Mouse (Mus musculus) cerebellum, adult 2 months (tissue): Measurements from ENCODE around the gene Itgax.

ENCODE experiments used
- CTCF ChIP-seq: fragments of 200-500 bp; IDR thresholded peaks from 2 replicates; pipeline ENCODE4 v1.5.1; 2011; ENCODE audit warnings: low read depth, mild to moderate bottlenecking, control low read depth, low read length, moderate library complexity, borderline replicate concordance; ENCODE audit not compliant: insufficient read depth
- POLR2A ChIP-seq: fragments of 200-500 bp; IDR thresholded peaks from 2 replicates; pipeline ENCODE4 v1.6.1; 2011; ENCODE audit warnings: low read length, control low read depth, borderline replicate concordance; ENCODE audit not compliant: insufficient read depth

DNA sequence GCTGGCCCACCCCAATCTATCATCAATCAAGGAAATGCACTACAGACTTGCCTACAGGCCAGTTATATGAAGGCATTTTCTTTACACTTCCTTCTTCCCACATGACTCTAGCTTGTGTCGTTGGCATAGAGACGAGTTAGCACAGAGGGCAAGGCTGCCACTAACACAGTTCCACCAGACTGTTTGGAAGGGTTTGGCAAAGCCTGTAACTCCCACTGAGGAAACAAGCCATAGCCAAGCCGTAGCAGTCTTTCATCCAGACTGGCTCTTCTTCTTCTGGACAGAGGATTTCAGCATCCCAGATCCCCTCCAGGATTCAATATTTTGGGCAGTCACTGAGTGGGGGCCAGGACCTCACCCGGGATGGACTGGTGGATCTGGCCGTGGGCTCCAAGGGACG lies 10.3 kb downstream of the Itgax start:
- TF ChIP-seq CTCF (no peak), POLR2A (no peak)
